Mouse (Mus musculus): ENCODE results near the gene Ralgps1.

- TF ChIP-seq USF1 (IDR thresholded peaks at IDR 0.05; ENCODE audit: low read depth) (no peak), CTCF (IDR thresholded peaks at IDR 0.05; ENCODE audit: control insufficient read depth, insufficient read depth, insufficient read length) (no peak), MAX (IDR thresholded peaks at IDR 0.05) (no peak)
Observed at GRCm38 (mm10) chr2:33365703-33366471, 5.4 kb downstream of the Ralgps1 start.
